Mouse (Mus musculus): ENCODE results near the gene Odf3l1. TPM values are rescaled to one million over a fixed set of nuclear protein-coding genes. Genes with fewer than 3 reads are reported as not detected.
A peak's percentile ranks its signal among the peaks of the same experiment; 100 is the strongest.

The Odf3l1 gene
- total and polyA plus RNA-seq, 3 experiments = not detected

GRCm38 (mm10) chr9:56807990-56808389, 56.5 kb downstream of the Odf3l1 start:
- H3K4me2 ChIP-seq (ENCODE audit: insufficient read depth, low read depth, poor library complexity, severe bottlenecking) = 0 out of 2 replicates have a peak overlapping the region, but pooled peaks have one; percentile 16
- H3K79me2 ChIP-seq (replicated peaks; ENCODE audit: control insufficient read depth, extremely low read depth, insufficient read depth, poor library complexity, severe bottlenecking) = no peaks in the 10 kb centered on the region
- in situ Hi-C loops (cut with MboI; ENCODE audit: low pct_ligation_motif_present, low pct_unique_long_range_greater_than_20kb, low sequenced_read_pairs) = no loop called here
- peak; percentile 76 for DNase-seq (ENCODE audit: extremely low read depth)
- H3K9ac ChIP-seq (ENCODE audit: insufficient read depth, low read depth) = no peak overlapping the region
- TF ChIP-seq KAT2A (IDR thresholded peaks at IDR 0.05; ENCODE audit: insufficient replicate concordance, low read length) (no peak), EP300 (IDR thresholded peaks at IDR 0.05; ENCODE audit: low read length) (peak; percentile 45; the same call in 1 of the 2 replicates), POLR2AphosphoS2 (IDR thresholded peaks at IDR 0.05; ENCODE audit: low read depth, low read length) (no peak), JUND (conservative IDR thresholded peaks at IDR 0.05; ENCODE audit: low read depth, low read length) (0 out of 2 replicates have a peak, but pooled peaks have one; percentile 7), MXI1 (IDR thresholded peaks at IDR 0.05; ENCODE audit: low read depth, low read length) (no peak), MAFK (IDR thresholded peaks at IDR 0.05; ENCODE audit: insufficient replicate concordance, low read length) (peak; percentile 54; the same call in 1 of the 2 replicates), NRF1 (IDR thresholded peaks at IDR 0.05; ENCODE audit: low read depth, low read length) (no peak), CHD1 (IDR thresholded peaks at IDR 0.05; ENCODE audit: low read depth, low read length) (no peak), ETS1 (conservative IDR thresholded peaks at IDR 0.05; ENCODE audit: low read depth, low read length) (peak; percentile 29; the same call in 1 of the 2 replicates), BHLHE40 (IDR thresholded peaks at IDR 0.05; ENCODE audit: low read depth, low read length) (peak; percentile 71)
- H3K9me3 ChIP-seq (replicated peaks; ENCODE audit: low read length) = peaks cover 9% of the 10 kb centered on the region
- no peak overlapping the region for H3K4me3 ChIP-seq (replicated peaks in 1 of 3; ENCODE audit: low read depth in 2 of 3, low read length in 2 of 3, poor library complexity in 1 of 3)
- H3K36me3 ChIP-seq (replicated peaks in 1 of 2; ENCODE audit: control insufficient read depth in 1 of 2, insufficient read depth in 1 of 2, low read length in 1 of 2) = no peaks in the 10 kb centered on the region
- H3K27me3 ChIP-seq (replicated peaks) = peaks cover 73% of the 10 kb centered on the region
- dilution Hi-C loops (cut with MboI; ENCODE audit: extremely low pct_ligation_motif_present, extremely low pct_unique_long_range_greater_than_20kb, low sequenced_read_pairs) = no loop called here
- no peak overlapping the region for H3K27ac ChIP-seq (ENCODE audit: insufficient read depth, low read depth)
- H3K4me1 ChIP-seq (ENCODE audit: control insufficient read depth in 1 of 2, insufficient read depth in 2 of 2) = peaks cover 8 to 15% of the 10 kb centered on the region in 2 experiments; a peak in 3 of 4 replicates

- Histone ChIP-seq H3K27ac (ENCODE audit: insufficient read depth, low read depth) (no peak overlapping the region), H3K79me2 (replicated peaks; ENCODE audit: control insufficient read depth, extremely low read depth, insufficient read depth, poor library complexity, severe bottlenecking) (no peaks in the 10 kb centered on the region), H3K9ac (ENCODE audit: insufficient read depth, low read depth) (no peak overlapping the region), H3K27me3 (replicated peaks) (peaks cover 80% of the 10 kb centered on the region), H3K36me3 (replicated peaks in 1 of 2; ENCODE audit: control insufficient read depth in 1 of 2, insufficient read depth in 1 of 2, low read length in 1 of 2) (no peaks in the 10 kb centered on the region), H3K4me3 (replicated peaks in 1 of 3; ENCODE audit: low read depth in 2 of 3, low read length in 2 of 3, poor library complexity in 1 of 3) (no peak overlapping the region), H3K4me2 (ENCODE audit: insufficient read depth, low read depth, poor library complexity, severe bottlenecking) (no peak overlapping the region), H3K9me3 (replicated peaks; ENCODE audit: low read length) (no peaks in the 10 kb centered on the region), H3K4me1 (ENCODE audit: control insufficient read depth in 1 of 2, insufficient read depth in 2 of 2) (peaks cover 3 to 10% of the 10 kb centered on the region in 2 experiments; a peak in 3 of 4 replicates)
- in situ Hi-C loops (cut with MboI; ENCODE audit: low pct_ligation_motif_present, low pct_unique_long_range_greater_than_20kb, low sequenced_read_pairs) (no loop called here), dilution Hi-C loops (cut with MboI; ENCODE audit: extremely low pct_ligation_motif_present, extremely low pct_unique_long_range_greater_than_20kb, low sequenced_read_pairs) (no loop called here)
- no peak for DNase-seq (ENCODE audit: extremely low read depth)
- TF ChIP-seq MAZ (IDR thresholded peaks at IDR 0.05; ENCODE audit: low read depth, low read length) = no peak
- no peak for TF ChIP-seq MEF2A (IDR thresholded peaks at IDR 0.05; ENCODE audit: borderline replicate concordance, low read depth, low read length)
- TF ChIP-seq SMC3 (IDR thresholded peaks at IDR 0.05; ENCODE audit: low read depth, low read length) = no peak
- TF ChIP-seq MYC (IDR thresholded peaks at IDR 0.05; ENCODE audit: low read depth, low read length) = no peak
- TF ChIP-seq MXI1 (IDR thresholded peaks at IDR 0.05; ENCODE audit: low read depth, low read length) = no peak
- TF ChIP-seq ZC3H11A (IDR thresholded peaks at IDR 0.05; ENCODE audit: low read depth, low read length) = no peak
- no peak for TF ChIP-seq MAX (IDR thresholded peaks at IDR 0.05; ENCODE audit: low read length)
- no peak for TF ChIP-seq SIN3A (IDR thresholded peaks at IDR 0.05; ENCODE audit: low read length)
- no peak for TF ChIP-seq TCF12 (IDR thresholded peaks at IDR 0.05; ENCODE audit: low read depth, low read length)
These were observed 61.3 kb downstream of the Odf3l1 start for GRCm38 (mm10) chr9:56803146-56803545.

Other genes starting within 250 kb of the Odf3l1 start
- gene Lingo1, start 68.2 kb downstream of the Odf3l1 start, total RNA-seq (2012; rRNA removed) = not detected in 2 replicates
- not detected in 2 replicates for gene Lingo1, start 68.2 kb downstream of the Odf3l1 start, total RNA-seq (2014; rRNA removed)
- gene Lingo1, start 68.2 kb downstream of the Odf3l1 start, polyA plus RNA-seq (2012; ENCODE audit: insufficient read length, low read depth) = not detected in 2 replicates
- 0.04 and 0.08 TPM in 2 replicates for gene Cspg4, start 354 bp upstream of the Odf3l1 start, total RNA-seq (2012; rRNA removed)
- gene Cspg4, start 354 bp upstream of the Odf3l1 start, total RNA-seq (2014; rRNA removed) = 0.08 TPM in 1 of 2 replicates, not detected in the other
- 0.06 TPM in 1 of 2 replicates, not detected in the other for gene Cspg4, start 354 bp upstream of the Odf3l1 start, polyA plus RNA-seq (2012; ENCODE audit: insufficient read length, low read depth)
- 2.6 and 3.2 TPM in 2 replicates for gene Snx33, start 63.7 kb upstream of the Odf3l1 start, total RNA-seq (2012; rRNA removed)
- gene Snx33, start 63.7 kb upstream of the Odf3l1 start, total RNA-seq (2014; rRNA removed) = 1.4 and 1.7 TPM in 2 replicates
- gene Snx33, start 63.7 kb upstream of the Odf3l1 start, polyA plus RNA-seq (2012; ENCODE audit: insufficient read length, low read depth) = 2.2 and 2.6 TPM in 2 replicates
- gene Imp3, start 72.8 kb upstream of the Odf3l1 start, total RNA-seq (2012; rRNA removed) = 196 and 197 TPM in 2 replicates
- 134 and 165 TPM in 2 replicates for gene Imp3, start 72.8 kb upstream of the Odf3l1 start, total RNA-seq (2014; rRNA removed)
- gene Imp3, start 72.8 kb upstream of the Odf3l1 start, polyA plus RNA-seq (2012; ENCODE audit: insufficient read length, low read depth) = 134 and 154 TPM in 2 replicates
- 21.2 and 22.3 TPM in 2 replicates for gene Snupn, start 86.2 kb upstream of the Odf3l1 start, total RNA-seq (2012; rRNA removed)
- 25.1 and 27.3 TPM in 2 replicates for gene Snupn, start 86.2 kb upstream of the Odf3l1 start, total RNA-seq (2014; rRNA removed)
- 18.3 and 21.8 TPM in 2 replicates for gene Snupn, start 86.2 kb upstream of the Odf3l1 start, polyA plus RNA-seq (2012; ENCODE audit: insufficient read length, low read depth)
- 10.4 and 11.3 TPM in 2 replicates for gene Ptpn9, start 130.2 kb upstream of the Odf3l1 start, total RNA-seq (2012; rRNA removed)
- 10.4 and 10.9 TPM in 2 replicates for gene Ptpn9, start 130.2 kb upstream of the Odf3l1 start, total RNA-seq (2014; rRNA removed)
- 17.7 and 21.3 TPM in 2 replicates for gene Ptpn9, start 130.2 kb upstream of the Odf3l1 start, polyA plus RNA-seq (2012; ENCODE audit: insufficient read length, low read depth)
- 26.4 and 28.7 TPM in 2 replicates for gene Sin3a, start 207.4 kb upstream of the Odf3l1 start, total RNA-seq (2012; rRNA removed)
- gene Sin3a, start 207.4 kb upstream of the Odf3l1 start, total RNA-seq (2014; rRNA removed) = 17.7 and 23.0 TPM in 2 replicates
- gene Sin3a, start 207.4 kb upstream of the Odf3l1 start, polyA plus RNA-seq (2012; ENCODE audit: insufficient read length, low read depth) = 32.1 and 32.4 TPM in 2 replicates

All from CH12.LX (cell line).